ENCODE assay signal across 8 mouse cellular contexts in the genomic region with DNA sequence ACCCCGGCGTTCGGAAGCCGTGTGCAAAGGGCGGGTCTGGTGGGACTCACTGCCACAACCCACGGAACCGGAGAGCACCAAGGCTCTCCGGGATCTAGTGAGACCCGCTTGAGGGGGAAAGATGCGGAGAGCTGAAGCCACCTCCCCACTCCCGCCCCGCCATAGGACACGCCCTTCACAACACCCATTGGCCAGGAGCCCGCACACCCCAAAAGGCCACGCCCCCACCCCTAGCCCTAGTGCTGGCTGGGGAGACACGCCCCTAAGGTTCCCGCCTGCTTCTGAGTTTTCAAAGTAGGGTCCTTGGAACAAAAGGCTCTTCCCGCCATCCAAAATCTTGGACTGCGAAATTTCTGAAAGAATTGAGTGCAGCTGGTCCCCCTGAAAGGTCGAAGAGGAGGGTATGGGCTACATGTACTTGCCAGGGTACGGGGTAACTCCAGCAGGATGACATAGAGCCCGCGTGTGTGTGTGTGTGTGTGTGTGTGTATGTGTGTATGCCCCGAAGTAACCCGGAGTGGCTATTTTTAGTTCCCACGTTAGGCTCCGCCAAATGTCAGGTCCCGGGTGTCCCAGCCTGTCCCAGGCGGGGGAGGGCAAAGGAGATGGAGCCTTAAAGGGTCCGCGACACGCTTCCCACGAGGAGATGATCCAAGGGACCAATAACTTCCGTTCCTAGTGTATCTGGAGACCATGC. TPM values are rescaled to one million over a fixed set of nuclear protein-coding genes. Genes with fewer than 3 reads are reported as not detected.
DNase-seq lines count a peak whose midpoint lies in the region; ATAC-seq lines count a peak whose summit lies in the region.

Slc2a4 (minus strand) TSS at position 123 of the 697 bp plus-strand sequence.

- H3K36me3 ChIP-seq in forebrain, embryonic 15.5 days, result no peaks in the 10 kb centered on the region

- H3K27me3 ChIP-seq in forebrain, embryonic 15.5 days, result no peaks in the 10 kb centered on the region

- WGBS in forebrain, embryonic 15.5 days, result under 1% methylated on average over 34 of the region's 34 CpGs

- H3K9me3 ChIP-seq in forebrain, embryonic 15.5 days, result no peaks in the 10 kb centered on the region

- DNase-seq in NIH3T3 (ENCODE audit: low read depth), result peak; percentile 88
- DNase-seq in c-Kit-positive CD71-positive TER-119-positive erythroid progenitor cells, embryonic 14.5 days (ENCODE audit: low spot score), result peak; percentile 96
- DNase-seq in heart, postnatal 4 days, result peak; percentile 98
- peak; percentile 30 to 33 for DNase-seq in layer of hippocampus, adult 8-10 months (ENCODE audit: low spot score in 2 of 2)
- DNase-seq in lung, postnatal 25 days (ENCODE audit: low spot score), result peak; percentile 91
- peak; percentile 96 for DNase-seq in retina, embryonic 14.5 days (ENCODE audit: low spot score)
- DNase-seq in urinary bladder, postnatal 14 days (ENCODE audit: low spot score), result peak; percentile 94

- H3K4me2 ChIP-seq in forebrain, embryonic 15.5 days (replicated peaks), result peak within 1 kb of the TSS; percentile 48

- H3K9ac ChIP-seq in forebrain, embryonic 15.5 days (replicated peaks), result peak within 1 kb of the TSS; percentile 34

- peak within 1 kb of the TSS; percentile 42 for H3K4me3 ChIP-seq in forebrain, embryonic 15.5 days

- peak within 1 kb of the TSS; percentile 64 for H3K27ac ChIP-seq in forebrain, embryonic 15.5 days (replicated peaks)

- peak; percentile 95 for ATAC-seq in forebrain, embryonic 15.5 days (replicated peaks)

- peaks cover 18% of the 10 kb centered on the region for H3K4me1 ChIP-seq in forebrain, embryonic 15.5 days

RNA-seq across cellular contexts. Expression of gene Slc2a4, which starts in this region (rescaled TPM):
- polyA plus RNA-seq in forebrain, embryonic 15.5 days (2015; fragmentation: Nextera tagmentation; extraction: Ambion mirVana), result 6.4 and 7.5 TPM in 2 replicates
- total RNA-seq in heart, postnatal 4 days (2021), result 100 to 1,000 TPM in 1 of 2 experiments, 10 to 100 TPM in 1; 97.9 to 101 TPM
- 1 to 10 TPM; 3.0 to 4.6 (median 3.8) TPM for total RNA-seq in layer of hippocampus, adult 8-10 months (2022)

Comparison
In these comparisons a context has a peak if more than half of its experiments do, and no peak if none do; other contexts are left out.
1. Peak in every context shown above with its lines: DNase-seq, ATAC-seq, H3K4me3 ChIP-seq and H3K27ac ChIP-seq.
2. RNA of gene Slc2a4 (total RNA-seq): 97.9 to 101 TPM in heart, postnatal 4 days; 3.0 to 4.6 TPM in layer of hippocampus, adult 8-10 months; every median in the first group is over 10 times any median in the second.
3. DNase-seq: peak in every context shown above with its lines; median percentile 98 in heart, postnatal 4 days; 96 in c-Kit-positive CD71-positive TER-119-positive erythroid progenitor cells, embryonic 14.5 days; 96 in retina, embryonic 14.5 days; 94 in urinary bladder, postnatal 14 days; 91 in lung, postnatal 25 days; 88 in NIH3T3; 32 in layer of hippocampus, adult 8-10 months.